Mouse (Mus musculus): ENCODE data around the gene Abcc8.

Abcc8 gene

DNA sequence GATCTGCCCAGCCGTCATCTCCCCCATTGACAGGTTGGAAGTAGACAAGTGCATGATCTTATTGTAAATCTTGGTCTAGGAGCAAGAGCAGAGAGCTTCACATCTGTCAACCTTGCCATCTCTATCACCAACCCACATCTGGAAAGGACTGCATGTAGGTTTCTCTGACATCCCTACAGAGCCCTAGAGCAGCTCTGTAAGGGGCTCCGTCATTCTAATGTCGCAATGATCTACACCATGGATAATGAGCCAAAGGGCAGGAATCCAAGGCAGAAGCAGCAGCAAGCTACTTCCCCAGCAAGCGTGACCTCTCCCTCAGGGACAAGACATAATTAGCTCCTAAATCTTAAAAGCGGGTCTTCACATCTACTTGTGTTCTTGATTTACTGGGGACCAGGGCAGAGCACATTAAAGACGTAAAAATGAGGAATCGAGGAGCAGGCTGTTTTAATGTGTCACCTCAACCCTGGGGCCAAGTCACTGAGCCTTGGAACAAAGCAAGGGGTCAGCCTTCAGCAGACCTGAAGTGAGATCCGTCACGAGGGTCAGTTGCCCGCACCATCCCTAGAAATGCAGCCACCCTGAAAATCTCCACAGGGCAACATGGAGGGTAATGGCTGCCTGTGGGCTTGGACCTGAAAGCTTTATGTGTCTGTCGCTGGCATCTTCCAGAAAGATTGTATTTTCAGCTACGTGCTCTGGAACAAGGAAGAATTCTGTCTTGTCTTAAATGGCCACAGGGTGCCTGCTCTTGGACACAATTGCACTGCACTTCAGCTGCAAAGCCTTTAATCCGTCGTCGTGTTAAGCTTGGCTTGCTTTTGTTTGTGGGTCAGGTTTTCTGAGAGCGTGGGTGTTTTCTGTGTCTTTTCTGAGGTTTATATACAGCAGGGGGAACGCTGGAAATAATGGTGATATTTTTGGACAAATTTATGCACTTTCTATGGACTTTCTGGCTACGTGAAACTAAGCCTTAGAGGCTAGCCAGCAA is 25.0 kb downstream of the Abcc8 start:
- no peak for DNase-seq (ENCODE audit: low read depth, low spot score)

DNA sequence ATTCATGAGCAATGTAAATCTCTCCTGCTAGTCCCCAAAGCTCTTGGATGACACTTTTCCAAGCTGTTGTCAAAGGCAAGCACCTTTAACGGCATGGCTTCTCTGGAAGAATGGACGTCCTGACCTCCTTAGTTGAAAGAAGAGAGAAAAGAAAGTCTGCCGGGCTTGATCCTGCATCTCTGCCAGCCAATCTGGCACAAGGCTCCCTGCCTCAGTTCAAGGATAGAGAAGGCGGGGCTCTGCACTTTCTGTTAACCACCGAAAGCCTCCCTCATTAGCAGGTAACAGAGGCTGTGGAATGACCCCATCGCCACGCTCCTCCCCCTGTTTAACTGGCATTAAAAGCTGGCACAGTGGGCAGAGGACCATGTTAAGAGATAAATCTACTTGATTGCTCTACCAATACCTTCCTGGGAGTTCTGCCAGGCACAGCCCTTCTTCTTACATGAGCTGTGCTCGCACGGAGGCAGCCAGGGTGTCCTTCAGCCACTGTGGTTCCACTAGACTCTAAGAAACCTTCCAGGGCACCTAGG is 26.9 kb downstream of the Abcc8 start:
- no peak for DNase-seq (ENCODE audit: low read depth, low spot score)

DNA sequence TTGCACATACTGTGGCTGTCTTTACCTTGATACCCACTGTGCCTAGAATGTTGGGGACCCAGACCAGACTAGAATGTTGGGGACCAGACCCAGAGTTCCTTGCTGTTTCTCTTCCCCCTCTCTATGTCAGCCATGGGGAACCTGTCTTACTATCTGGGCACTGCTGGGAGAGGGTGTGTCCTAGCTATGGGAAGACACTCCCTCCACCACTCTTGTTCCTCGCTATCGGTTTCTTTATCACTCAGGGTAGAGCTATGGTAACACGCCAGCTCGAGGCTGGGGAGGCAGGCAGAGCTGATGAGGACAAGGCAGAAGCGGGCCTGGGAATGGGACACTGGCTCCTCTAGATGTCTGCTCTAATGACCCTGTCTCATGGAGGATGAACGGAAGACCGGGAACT is 32.4 kb downstream of the Abcc8 start:
- DNase-seq (ENCODE audit: low read depth, low spot score): no peak

GRCm38 (mm10) chr7:46146675-46147308 is 33.0 kb downstream of the Abcc8 start:
- DNase-seq (ENCODE audit: low read depth, low spot score): no peak

DNA sequence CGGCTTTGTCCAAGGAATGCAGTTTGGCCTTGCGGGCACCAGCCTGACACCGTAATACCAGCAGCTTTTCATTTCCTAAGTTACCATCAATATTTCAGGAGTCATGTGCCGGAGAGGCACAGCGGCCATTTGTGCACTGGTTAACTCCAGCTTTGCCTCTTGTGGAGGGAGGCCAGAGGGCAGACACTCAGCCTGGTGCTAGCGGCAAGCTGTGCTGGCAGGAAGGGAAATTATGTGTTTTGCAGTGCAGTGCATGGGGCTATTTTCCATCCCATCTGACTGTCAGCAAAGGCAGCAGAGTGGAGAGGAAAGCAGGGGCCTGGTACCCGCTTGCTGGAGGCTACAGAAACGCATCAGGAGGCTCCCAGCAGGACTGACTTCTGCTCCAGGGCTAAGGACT is 35.8 kb downstream of the Abcc8 start:
- no peak for DNase-seq (ENCODE audit: low read depth, low spot score)

DNA sequence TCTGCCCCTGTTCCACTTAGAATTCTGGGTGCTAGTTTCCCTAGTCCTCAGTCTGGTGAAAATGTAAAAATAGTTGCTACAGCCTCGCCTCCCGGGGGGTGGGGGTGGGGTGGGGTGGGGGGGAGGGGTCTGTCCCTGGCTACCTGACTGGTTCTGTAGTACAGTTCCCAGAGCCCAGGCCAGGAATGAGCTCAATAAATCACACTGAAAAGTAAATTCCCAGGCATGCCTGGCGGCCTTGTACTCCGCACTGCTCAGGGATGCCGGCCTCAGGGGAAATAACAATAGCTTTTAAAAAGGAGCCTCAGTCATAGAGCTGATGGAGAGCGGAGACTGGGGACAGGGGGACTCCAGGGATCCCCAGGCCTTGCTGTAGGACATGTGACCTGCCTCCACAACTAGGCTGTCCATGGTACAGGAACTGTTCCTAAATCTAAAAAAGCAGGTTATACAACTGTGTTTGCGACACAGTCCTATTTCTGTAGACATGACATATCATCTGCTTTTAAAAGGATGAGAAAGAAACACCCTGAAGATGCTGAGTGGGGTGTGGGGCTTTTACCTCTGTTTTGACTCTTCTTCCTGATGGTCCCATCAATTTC is 41.4 kb downstream of the Abcc8 start:
- DNase-seq (ENCODE audit: low read depth, low spot score): no peak

DNA sequence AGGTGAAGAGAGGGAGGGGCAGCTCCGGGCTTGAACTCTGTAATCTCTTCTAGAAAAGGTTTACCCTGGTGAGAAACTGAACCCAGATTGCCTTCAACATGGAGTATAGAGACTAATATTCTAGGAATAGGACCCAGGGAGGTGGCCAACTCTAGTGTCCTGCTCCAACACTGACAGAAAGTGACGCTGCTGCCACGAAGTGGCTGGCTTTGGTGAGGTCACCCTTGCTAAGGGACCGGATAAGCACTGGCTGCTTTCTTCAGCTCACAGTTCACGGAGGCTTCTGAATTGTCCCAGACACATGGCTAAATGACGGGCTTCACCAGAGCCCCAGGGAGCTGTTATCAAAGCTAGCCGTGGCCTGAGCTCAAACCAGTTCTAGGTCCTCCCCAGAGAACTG is 46.0 kb downstream of the Abcc8 start:
- no peak for DNase-seq (ENCODE audit: low read depth, low spot score)

DNA sequence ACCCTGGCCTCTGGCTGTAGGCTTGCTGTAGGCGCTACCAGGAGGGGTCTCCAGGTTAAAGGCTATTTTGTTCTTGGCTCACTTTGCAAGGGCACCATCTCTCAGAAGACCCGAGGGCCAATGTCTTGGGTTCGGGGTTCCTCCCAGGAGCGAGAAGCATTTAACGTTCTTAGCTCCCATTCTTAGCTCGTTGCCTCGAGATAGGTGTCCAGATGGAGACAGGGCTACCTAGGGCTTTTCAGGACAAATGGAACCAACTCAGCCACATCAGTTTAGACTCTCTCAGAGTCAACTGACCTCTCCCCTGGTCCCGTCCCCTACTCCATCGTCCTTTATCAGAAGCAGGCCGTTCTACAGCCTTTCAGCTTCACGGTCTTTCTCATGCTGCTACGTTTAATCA is 47.6 kb downstream of the Abcc8 start:
- no peak for DNase-seq (ENCODE audit: low read depth, low spot score)

GRCm38 (mm10) chr7:46131806-46132205 is 48.0 kb downstream of the Abcc8 start:
- no peak for DNase-seq (ENCODE audit: low read depth, low spot score)

DNA sequence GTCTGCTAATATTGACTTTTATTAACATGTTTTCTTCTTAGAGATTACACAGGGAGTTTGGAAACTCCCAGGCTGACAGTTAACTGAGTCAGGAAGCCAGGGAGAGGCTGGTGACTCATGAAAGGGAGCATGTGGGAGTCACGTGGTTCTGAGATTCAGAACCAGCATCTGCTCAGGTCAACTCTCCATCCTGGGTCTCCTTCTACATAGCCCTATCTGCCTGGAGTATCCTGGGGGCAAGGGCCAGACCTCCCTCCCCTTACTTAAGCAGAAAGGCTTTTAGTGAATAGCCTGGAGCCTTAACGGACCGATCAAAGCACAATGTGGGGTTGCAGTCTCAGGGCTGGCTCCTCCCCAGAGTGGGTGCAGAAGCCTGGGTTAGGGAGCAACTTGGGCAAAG is 48.6 kb downstream of the Abcc8 start:
- DNase-seq (ENCODE audit: low read depth, low spot score): no peak

GRCm38 (mm10) chr7:46130723-46131122 is 49.1 kb downstream of the Abcc8 start:
- DNase-seq (ENCODE audit: low read depth, low spot score): no peak

DNA sequence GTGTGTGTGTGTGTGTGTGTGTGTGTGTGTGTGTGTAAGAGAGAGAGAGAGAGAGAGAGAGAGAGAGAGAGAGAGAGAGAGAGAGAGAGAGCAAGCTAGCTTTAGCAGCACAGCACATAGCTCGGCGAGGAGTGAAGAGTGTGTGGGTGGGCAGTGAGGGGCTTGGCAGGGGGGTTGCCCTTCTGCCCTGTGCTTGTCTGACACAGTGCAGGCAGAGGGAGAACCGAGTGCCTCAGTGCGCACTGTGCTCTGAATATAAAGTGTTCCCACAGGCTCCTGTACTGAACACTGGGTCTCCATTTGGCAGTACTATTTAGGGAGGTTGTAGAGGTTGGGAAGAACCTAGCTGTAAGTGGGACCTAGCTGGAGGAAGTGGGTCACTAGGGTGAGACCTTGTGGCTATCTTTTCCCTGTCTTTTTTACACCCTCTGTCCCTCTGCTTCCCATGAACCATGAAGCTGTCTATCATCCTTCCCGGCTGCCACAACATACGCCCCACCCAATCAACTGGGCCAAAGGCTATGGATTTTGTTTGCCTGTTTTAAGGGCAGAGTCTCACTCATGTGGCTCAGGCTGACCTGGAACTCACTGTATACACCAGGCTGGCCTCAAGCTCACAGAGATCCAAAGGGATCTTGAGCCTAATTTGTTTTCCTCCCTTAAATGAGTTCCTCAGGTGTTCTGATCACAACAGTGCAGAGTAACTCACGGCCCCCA is 50.2 kb downstream of the Abcc8 start:
- DNase-seq (ENCODE audit: low read depth, low spot score): no peak

DNA sequence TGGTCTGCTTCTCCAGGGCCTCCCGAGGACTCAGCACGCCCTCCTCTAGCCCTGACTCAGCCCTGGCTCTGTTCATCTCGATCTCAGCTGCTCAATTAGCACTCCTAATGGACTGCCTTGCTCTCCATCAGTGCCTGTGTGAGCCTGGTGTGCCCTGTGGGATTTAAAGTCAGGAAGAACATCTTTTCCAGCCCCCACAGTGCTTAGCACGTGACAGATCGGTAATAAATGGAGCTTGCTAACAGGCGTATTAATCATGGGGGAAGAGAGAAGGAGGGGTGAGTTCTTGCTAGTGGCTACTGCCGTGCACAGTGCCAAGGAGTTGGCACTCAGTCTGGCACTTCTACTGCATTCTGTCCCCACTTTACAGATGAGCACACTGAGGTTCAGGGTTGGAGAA is 51.6 kb downstream of the Abcc8 start:
- DNase-seq (ENCODE audit: low read depth, low spot score): no peak

- DNase-seq (ENCODE audit: low read depth, low spot score): no peak
Measured at GRCm38 (mm10) chr7:46125340-46125739, 54.5 kb downstream of the Abcc8 start.

DNA sequence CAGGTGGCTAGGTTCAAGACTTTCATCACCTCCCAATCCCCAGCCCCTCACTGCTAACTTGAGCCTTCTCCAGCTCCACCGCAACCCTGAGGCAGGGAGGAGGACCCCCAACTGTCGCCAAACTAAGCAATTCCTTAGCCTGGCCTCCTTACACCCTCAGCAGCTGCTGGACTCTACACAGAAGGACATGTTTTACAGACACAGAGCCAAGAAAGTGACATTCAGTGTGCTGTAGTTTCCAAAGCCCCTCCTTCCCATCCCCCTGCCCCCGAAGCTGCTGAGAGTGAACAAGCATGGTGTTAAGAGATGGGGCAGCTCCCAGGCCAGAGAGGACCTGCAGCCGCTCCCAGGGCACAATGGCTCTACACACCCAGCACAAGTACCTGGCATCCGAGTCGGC is 55.4 kb downstream of the Abcc8 start:
- DNase-seq (ENCODE audit: low read depth, low spot score): no peak

GRCm38 (mm10) chr7:46122964-46123363 is 56.9 kb downstream of the Abcc8 start:
- no peak for DNase-seq (ENCODE audit: low read depth, low spot score)

GRCm38 (mm10) chr7:46117035-46117434 is 62.8 kb downstream of the Abcc8 start:
- no peak for DNase-seq (ENCODE audit: low read depth, low spot score)

GRCm38 (mm10) chr7:46116118-46116581 is 63.7 kb downstream of the Abcc8 start:
- no peak for DNase-seq (ENCODE audit: low read depth, low spot score)

DNA sequence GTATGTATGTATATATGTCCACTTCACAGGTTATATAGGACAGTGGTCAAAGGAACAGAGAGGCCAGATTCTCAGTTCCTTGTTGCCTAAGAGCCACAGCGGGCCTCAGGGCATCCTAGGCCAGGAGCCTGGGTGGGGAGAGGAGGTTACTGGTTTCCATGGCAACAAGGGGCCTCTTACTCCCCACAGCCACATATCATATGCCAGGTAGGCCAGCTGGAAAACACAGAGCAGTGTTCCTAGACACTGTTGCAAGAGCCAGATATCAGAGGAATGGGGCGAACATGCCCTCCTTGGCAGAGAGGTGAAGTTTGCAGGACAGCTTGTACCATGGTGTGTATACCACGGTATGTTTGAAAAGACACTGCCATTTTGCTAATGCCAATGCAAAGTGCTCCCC is 66.4 kb downstream of the Abcc8 start:
- DNase-seq (ENCODE audit: low read depth, low spot score): no peak

- no peak for DNase-seq (ENCODE audit: low read depth, low spot score)
Measured at GRCm38 (mm10) chr7:46111938-46112337, 67.9 kb downstream of the Abcc8 start.

DNA sequence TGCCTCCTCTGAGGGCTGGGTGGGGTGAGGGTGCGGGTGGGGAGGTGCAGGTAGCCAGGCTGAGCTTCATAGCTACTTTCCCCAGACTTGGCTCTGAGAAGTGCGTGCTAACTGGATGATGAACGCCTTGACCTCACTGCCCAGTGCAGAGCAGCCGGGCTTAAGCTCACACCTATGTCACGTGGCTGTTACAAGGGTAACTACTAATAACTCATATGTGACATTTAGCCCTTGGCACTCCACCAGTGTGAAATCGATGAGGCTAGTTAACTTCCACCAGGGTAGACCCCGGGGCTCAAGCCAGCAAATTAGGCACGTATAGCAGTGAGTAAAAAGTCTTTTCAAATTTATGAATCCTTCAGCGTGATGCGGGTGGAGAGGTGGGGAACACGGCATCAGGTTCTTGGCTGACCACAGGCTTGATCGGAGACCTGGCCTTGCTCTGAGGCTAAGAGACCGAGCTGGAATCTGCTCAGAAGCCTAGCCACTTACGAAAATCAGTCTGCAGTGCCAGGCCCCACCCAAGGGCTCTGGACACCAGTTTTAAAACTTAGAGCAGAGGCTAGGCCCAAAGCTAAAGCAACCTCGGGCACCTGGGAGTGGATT is 68.5 kb downstream of the Abcc8 start:
- DNase-seq (ENCODE audit: low read depth, low spot score): no peak
